Mouse (Mus musculus): Measurements from ENCODE around the gene Pabpc5.

Pabpc5 gene

DNA sequence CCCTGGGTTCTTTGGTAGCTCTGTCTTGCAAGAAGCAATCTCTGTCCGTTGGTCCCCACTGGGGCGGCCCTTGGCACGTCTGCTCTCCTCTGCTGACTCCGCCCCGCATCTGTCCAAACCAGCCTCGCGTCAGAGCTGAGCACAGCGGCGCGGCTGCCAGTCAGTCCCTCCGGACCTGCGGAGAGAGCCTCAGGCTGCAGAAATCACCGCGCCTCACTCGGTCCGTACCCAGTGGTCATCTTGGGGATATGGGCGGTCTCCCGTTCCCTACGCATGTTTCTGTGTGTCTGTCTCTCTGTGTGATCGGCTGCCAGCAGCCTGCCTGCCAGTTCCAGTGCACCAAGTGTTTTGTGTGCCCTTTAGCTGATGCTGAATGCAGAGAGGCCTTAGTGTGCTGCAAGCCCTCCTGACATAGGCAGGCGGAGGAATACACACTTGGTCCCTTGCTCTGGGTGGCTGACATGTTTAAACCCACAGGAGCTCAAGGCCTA is at the start of gene Pabpc5:
Pabpc5 (plus strand) TSS at position 116 of the 491 bp plus-strand sequence.
- peak; percentile 43 for DNase-seq

DNA sequence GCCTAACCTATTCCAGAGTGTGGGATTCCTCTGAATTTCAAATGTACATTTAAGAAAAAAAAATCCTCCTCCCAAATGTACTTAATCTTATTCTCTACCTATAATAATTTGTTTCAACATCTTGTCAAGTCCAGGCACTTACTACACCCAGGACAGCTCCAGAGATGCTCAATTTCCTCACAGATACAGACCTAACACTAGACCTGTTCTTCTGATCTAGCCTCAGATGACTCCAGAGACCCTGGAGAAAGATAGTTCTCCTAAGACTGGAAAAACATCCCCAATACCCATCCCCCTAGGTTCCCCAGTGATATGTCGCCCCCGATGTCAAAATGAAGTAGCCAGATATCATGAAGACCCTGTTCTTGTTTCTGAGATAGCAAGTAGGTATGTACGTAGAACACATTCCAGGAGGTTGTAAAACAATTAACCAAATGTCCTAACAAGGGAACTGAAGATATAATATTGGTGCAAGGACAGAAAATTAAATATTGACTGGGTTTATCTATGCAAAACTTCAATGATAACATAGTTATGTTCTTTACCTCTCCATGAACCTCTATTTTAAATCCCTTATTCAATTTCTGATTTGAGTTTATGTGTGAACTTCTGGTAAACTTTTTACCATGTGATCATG is 39.9 kb upstream of the Pabpc5 start:
- no peak for DNase-seq

DNA sequence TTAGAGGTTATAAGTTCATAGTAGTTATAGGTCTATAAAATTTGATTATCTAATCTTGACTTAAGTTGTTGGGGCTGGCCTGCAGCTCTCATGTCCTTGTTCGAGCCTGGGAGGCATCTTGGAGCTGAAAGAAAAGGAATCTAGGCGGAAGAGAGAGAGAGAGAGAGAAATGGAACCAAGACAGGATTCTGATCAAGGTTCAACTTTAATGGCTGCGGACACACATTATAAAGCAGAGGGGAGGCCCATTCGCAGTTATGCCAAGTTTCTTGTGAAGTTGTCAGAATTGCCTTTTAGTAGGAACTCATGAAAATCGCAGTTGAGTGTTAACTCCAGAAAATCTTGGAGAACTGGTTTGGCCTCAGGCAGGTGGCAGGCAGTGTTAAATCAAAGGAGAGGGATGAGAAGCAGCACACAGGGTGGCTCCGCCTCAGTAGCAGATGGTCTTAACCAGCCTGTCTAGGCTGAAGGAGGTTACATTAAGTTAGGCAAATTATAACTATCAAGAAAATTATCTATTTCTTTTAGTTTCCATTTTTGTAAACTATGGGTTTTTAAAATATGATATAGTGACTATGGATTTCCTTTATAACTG is 38.6 kb upstream of the Pabpc5 start:
- DNase-seq: no peak

DNA sequence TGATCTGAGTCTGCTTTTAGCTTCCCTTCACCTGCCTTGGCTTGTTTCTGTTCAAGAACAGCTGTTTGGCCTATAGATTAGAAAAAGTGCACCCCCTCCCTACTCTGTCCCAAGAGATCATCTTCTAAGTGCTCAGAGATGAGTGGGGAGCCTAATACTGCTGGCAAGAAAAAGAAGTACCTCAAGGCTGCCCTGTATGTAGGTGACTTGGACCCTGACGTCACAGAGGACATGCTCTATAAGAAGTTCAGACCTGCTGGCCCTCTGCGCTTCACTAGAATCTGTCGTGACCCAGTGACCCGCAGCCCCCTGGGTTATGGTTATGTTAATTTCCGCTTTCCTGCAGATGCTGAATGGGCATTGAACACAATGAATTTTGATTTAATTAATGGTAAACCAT is 856 bp downstream of the Pabpc5 start:
- DNase-seq: no peak

All from lung, postnatal 10 days (tissue).